Mouse (Mus musculus): ENCODE results near the gene Snapc4. TPM values are rescaled to one million over a fixed set of nuclear protein-coding genes. Genes with fewer than 3 reads are reported as not detected.

Gene Snapc4
- 55.8 TPM for polyA plus RNA-seq (2014; fragmentation: Illumina TruSeq; extraction: RNeasy Lipid Tissue Mini Kit (QIAGEN cat#74804); ENCODE audit: low read depth, low replicate concordance)

DNA sequence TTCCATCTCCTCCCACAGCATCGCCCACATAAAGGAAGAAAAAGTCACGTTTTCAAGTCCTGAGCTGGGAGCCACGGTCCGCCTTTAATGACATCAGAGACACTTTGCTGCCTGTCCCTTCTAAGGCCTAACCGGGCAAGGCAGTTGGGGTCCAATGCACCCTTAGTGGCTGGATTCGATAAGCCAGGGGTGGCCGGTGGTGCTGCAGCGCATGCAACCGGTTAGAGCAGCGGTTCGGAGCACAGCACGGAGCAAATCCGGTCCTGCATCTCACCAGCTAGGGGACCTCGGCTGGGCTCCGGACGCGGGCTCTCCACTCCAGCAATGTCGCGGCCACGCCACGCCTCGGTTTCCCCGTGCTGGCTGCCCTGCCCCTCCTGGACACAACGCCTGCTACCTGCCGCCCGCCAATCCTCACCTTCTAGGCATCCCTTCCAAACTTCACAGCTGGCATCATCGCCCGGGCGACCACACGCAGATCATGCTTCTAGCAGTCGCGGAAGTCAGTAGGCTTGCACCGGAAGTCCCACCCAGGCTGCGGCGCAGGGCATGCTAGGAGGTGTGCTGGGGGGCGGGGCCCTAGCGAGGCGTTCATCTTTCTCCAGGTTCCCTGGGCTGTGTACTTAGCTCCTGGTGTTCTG is at the start of gene Snapc4:
Gene Snapc4 (minus strand): TSS at position 523 of the 641 bp plus-strand sequence.

DNA sequence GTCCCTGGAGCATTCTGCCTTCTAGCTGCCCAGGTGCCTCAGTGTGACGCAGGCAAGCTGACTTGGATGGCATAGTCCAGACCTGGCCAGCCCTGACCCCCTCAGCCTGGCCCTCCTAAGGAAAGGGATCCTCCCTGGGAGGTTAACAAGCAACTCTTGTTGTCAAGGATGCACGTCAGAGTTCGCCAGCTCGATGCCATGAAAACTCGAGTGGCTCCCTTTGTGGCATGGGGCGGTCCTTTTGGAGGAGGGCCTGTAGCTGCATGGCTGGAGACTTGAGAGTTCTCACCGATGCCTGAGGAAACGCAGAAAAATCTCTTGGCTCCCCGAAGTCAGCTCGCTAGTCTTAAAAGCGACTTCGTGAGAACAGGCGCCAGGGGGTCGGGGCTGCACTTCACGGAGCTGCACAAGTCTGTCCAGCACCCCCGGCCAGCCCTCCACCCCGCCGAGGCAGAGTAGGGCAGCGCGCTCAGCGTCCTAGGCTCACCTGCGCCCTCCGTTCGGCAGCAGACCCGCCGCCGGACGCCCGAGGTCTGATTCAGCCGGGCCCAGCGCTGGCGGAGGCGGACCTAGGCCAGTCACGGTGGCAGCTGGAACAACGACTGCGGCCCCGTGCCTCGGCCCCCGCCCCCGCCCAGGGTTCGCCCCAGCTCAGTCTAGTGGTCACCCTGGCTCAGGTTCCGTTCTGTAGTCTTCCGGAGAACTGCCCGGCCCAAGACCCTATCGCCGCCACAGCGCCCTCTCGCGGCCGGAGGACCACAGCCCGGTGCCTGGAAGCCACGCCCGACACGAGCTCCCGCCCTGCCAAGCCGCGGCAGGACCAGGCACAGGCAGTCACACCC is 28.3 kb upstream of the Snapc4 start, which contains the start of gene Inpp5e:
Gene Inpp5e (minus strand): TSS at position 689 of the 842 bp plus-strand sequence.

DNA sequence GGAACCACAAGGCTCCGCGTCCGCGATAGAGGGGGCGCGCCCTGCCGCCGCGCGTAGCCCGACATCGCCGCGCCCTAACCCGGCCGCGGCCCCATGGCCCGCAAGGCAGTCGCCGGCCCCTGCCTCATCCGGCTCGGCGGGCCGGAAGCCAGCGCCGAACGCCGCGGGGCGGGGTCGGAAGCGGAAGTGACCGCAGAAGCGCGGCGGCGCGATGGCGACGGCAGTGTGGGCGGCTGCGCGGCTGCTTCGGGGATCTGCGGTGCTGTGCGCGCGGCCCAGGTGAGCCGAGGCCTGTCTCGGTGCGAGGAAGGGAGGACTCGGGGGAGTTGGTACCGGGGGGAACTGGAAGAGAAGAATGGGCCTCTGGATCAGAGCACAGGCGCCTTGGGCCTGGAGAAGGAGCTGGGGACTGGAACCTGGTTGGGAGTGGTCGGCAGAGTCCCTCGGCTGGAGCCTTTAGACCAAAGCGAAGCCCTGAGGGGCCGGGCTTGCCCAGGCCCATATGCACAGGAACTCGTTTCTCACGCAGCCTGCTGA is 8.8 kb upstream of the Snapc4 start, which contains the start of the genes Entr1 and Pmpca:
Gene Entr1 (minus strand): TSS at position 163 of the 537 bp plus-strand sequence.
Gene Pmpca (plus strand): TSS at position 186 of the 537 bp plus-strand sequence.

DNA sequence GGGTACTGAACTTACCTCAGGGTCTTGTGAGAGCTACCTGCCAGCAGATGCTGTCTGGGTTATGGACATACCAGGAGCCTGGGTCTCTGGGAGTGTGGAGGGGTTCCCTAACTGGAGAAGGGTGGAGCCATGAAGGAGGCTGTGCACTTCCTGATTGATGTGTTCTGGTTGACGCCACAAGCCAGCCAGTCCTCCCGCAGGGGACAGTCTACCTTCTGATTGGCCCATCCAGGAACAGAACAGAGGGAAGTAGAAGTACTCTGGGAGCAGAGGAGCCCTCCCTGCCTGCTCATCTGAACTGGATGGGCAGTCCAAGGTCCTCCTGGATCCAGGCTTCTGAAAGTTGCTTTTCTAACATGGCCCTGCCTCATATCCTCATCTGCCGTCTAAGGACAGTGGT is 19.7 kb downstream of the Snapc4 start, which contains the start of gene Card9:
Gene Card9 (minus strand): TSS at position 147 of the 400 bp plus-strand sequence.

DNA sequence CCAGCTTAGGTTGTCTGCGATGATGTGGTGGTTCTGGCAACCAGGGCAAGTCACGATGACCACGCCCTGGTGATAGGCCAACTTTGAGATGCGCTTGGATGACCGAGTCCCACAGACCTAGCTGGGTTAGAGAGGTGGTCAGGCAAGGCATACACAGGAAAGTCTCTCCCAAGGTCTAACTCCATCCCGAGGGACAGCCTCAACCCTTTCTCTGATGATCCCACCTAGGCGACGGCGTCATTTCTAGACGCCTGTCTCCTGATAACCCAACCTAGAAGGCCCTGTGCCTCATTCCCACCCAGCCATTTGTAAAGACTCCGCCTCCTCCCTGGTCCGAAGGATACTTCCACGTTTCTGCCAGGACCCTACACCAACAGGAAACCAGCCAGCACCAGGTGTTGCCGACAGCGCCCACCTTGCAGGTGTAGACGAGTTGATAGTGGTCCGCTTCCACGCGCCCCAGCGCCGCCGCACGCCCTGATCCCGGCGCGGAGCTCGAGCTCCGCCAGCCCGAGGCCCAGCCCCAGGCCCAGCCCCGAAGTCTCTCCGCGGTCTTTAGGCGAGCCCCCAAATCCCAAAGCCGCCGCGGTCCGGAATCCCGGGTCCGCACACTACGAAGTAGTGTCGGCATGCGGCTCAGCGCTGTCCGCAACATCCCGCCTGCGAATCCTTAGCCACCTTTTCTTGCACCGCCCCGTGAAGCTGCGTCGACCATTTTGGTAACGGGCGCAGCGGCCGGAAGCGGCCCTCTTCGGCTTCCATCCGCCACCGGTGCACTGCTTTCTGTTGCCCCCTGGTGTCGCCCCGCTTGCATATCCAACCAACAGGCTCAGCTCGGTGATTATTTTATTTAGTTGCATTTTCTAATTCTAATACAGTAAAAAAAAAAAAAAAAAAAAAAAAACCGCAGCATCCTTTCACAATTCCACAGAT is 28.8 kb downstream of the Snapc4 start, which contains the start of gene Dnlz:
Gene Dnlz (minus strand): TSS at position 753 of the 933 bp plus-strand sequence.

DNA sequence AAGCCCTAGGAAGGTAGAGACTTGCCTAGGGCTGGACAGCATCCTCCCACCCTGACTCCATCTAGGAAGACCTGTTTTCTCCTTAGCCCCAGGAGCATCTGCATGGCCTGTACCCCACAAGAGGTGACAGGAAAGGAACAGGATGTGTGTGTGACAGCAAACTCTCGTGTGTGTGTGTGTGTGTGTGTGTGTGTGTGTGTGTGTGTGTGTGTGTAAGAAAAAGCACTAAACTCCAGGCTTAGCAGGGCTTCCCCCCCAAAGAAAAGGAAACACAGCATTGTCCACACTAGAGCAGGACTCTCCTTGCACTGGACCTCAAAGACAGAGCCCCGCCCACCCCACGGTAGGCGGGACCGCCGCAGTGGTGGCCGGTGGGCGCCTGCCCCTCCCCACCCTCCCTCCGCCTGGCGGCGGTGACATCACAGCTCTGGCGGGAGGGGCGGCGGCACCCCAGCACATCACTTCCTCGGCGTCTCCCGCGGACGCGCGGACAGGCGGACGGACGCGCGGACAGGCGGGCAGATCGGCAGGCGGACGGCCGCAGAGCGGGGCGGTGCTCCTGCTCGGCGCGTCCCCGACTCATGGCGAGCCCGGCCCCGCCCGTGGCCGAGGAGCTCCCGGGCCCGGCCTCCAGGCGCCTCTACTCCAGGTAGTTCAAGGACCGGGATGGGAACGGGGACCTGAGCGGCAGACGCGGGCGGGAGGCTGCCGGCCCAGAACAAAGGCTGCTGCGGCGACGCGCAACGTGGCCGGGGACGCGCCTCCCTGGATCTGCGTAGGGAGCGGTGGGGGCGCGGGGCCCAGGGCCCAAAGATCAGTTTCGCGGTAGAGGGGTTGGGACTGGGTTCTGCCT is 65.2 kb downstream of the Snapc4 start, which contains the start of gene Gpsm1:
Gene Gpsm1 (plus strand): TSS at position 444 of the 853 bp plus-strand sequence.

Other genes with a start within 250 kb of the Snapc4 start
- 0.15 TPM for gene Lhx3, start 172.4 kb downstream of the Snapc4 start, polyA plus RNA-seq (2014; fragmentation: Illumina TruSeq; extraction: RNeasy Lipid Tissue Mini Kit (QIAGEN cat#74804); ENCODE audit: low read depth, low replicate concordance)
- 53.8 TPM for gene Qsox2, start 143.1 kb downstream of the Snapc4 start, polyA plus RNA-seq (2014; fragmentation: Illumina TruSeq; extraction: RNeasy Lipid Tissue Mini Kit (QIAGEN cat#74804); ENCODE audit: low read depth, low replicate concordance)
- 13.4 TPM for gene Ccdc187, start 86.1 kb downstream of the Snapc4 start, polyA plus RNA-seq (2014; fragmentation: Illumina TruSeq; extraction: RNeasy Lipid Tissue Mini Kit (QIAGEN cat#74804); ENCODE audit: low read depth, low replicate concordance)
- 14.9 TPM for gene Gpsm1, start 65.1 kb downstream of the Snapc4 start, polyA plus RNA-seq (2014; fragmentation: Illumina TruSeq; extraction: RNeasy Lipid Tissue Mini Kit (QIAGEN cat#74804); ENCODE audit: low read depth, low replicate concordance)
- 13.7 TPM for gene Dnlz, start 28.5 kb downstream of the Snapc4 start, polyA plus RNA-seq (2014; fragmentation: Illumina TruSeq; extraction: RNeasy Lipid Tissue Mini Kit (QIAGEN cat#74804); ENCODE audit: low read depth, low replicate concordance)
- 10.5 TPM for gene Card9, start 19.7 kb downstream of the Snapc4 start, polyA plus RNA-seq (2014; fragmentation: Illumina TruSeq; extraction: RNeasy Lipid Tissue Mini Kit (QIAGEN cat#74804); ENCODE audit: low read depth, low replicate concordance)
- gene Entr1, start 8.7 kb upstream of the Snapc4 start, polyA plus RNA-seq (2014; fragmentation: Illumina TruSeq; extraction: RNeasy Lipid Tissue Mini Kit (QIAGEN cat#74804); ENCODE audit: low read depth, low replicate concordance): 114 TPM
- gene Pmpca, start 8.7 kb upstream of the Snapc4 start, polyA plus RNA-seq (2014; fragmentation: Illumina TruSeq; extraction: RNeasy Lipid Tissue Mini Kit (QIAGEN cat#74804); ENCODE audit: low read depth, low replicate concordance): 50.9 TPM
- gene Inpp5e, start 28.6 kb upstream of the Snapc4 start, polyA plus RNA-seq (2014; fragmentation: Illumina TruSeq; extraction: RNeasy Lipid Tissue Mini Kit (QIAGEN cat#74804); ENCODE audit: low read depth, low replicate concordance): 20.0 TPM
- 86.4 TPM for gene Sec16a, start 64.6 kb upstream of the Snapc4 start, polyA plus RNA-seq (2014; fragmentation: Illumina TruSeq; extraction: RNeasy Lipid Tissue Mini Kit (QIAGEN cat#74804); ENCODE audit: low read depth, low replicate concordance)
- 35.6 TPM for gene Notch1, start 136.0 kb upstream of the Snapc4 start, polyA plus RNA-seq (2014; fragmentation: Illumina TruSeq; extraction: RNeasy Lipid Tissue Mini Kit (QIAGEN cat#74804); ENCODE audit: low read depth, low replicate concordance)
- 114 TPM for gene Egfl7, start 199.4 kb upstream of the Snapc4 start, polyA plus RNA-seq (2014; fragmentation: Illumina TruSeq; extraction: RNeasy Lipid Tissue Mini Kit (QIAGEN cat#74804); ENCODE audit: low read depth, low replicate concordance)
- not detected for gene Gm20532, start 206.0 kb upstream of the Snapc4 start, polyA plus RNA-seq (2014; fragmentation: Illumina TruSeq; extraction: RNeasy Lipid Tissue Mini Kit (QIAGEN cat#74804); ENCODE audit: low read depth, low replicate concordance)
- 158 TPM for gene Agpat2, start 223.8 kb upstream of the Snapc4 start, polyA plus RNA-seq (2014; fragmentation: Illumina TruSeq; extraction: RNeasy Lipid Tissue Mini Kit (QIAGEN cat#74804); ENCODE audit: low read depth, low replicate concordance)
- 12.1 TPM for gene Fam69b, start 247.8 kb upstream of the Snapc4 start, polyA plus RNA-seq (2014; fragmentation: Illumina TruSeq; extraction: RNeasy Lipid Tissue Mini Kit (QIAGEN cat#74804); ENCODE audit: low read depth, low replicate concordance)